Mouse (Mus musculus): ENCODE measurements around the gene Was. TPM values are rescaled to one million over a fixed set of nuclear protein-coding genes. Genes with fewer than 3 reads are reported as not detected.
"Not testable (repeated sequence)": the region's sequence is repeated elsewhere in the genome, so short reads cannot be mapped to it uniquely, and the experiment has no call there.

The Was gene
- polyA plus RNA-seq, 1 experiment from 2014 or later: 0.54 TPM

- H3K9me3 ChIP-seq (ENCODE audit: control insufficient read depth, low read length): no peaks in the 10 kb centered on the region
- peak overlapping the region; percentile 59 to 75 for H3K4me3 ChIP-seq (ENCODE audit: control insufficient read depth in 1 of 2, insufficient read depth in 1 of 2, low read depth in 1 of 2, low read length in 2 of 2)
- H3K27ac ChIP-seq (replicated peaks in 1 of 2; ENCODE audit: control insufficient read depth in 1 of 2, insufficient read depth in 1 of 2, low read depth in 2 of 2, low read length in 2 of 2): peak overlapping the region; percentile 85 to 91
- H3K4me1 ChIP-seq (ENCODE audit: control insufficient read depth in 2 of 2, insufficient read depth in 2 of 2, low read length in 2 of 2): no peaks in the 10 kb centered on the region
- peaks cover 31% of the 10 kb centered on the region for H3K36me3 ChIP-seq (ENCODE audit: control insufficient read depth, insufficient read depth, low read length)
- ATAC-seq (ENCODE audit: insufficient number of reproducible peaks, insufficient read depth, low FRiP score, low read depth): peak; percentile 46; the same call in 1 of the 2 replicates
- peak overlapping the region; percentile 58 for H3K4me2 ChIP-seq (ENCODE audit: low read length)
- H3K9ac ChIP-seq (ENCODE audit: low read length): peak overlapping the region; percentile 78
- 16% methylated on average over 64 of the region's 64 CpGs for WGBS
- H3K27me3 ChIP-seq (ENCODE audit: control insufficient read depth, insufficient read depth, low read length): no peaks in the 10 kb centered on the region
These were observed 16.3 kb downstream of the Was start for GRCm38 (mm10) chrX:8073881-8074429.

- H3K9ac ChIP-seq (ENCODE audit: low read length): no peak overlapping the region
- no peak for ATAC-seq (ENCODE audit: insufficient number of reproducible peaks, insufficient read depth, low FRiP score, low read depth)
These were observed 21.1 kb downstream of the Was start for GRCm38 (mm10) chrX:8069166-8069565.

GRCm38 (mm10) chrX:8051044-8051781 lies 39.1 kb downstream of the Was start:
- ATAC-seq (ENCODE audit: insufficient number of reproducible peaks, insufficient read depth, low FRiP score, low read depth); H3K4me1 ChIP-seq (ENCODE audit: control insufficient read depth in 2 of 2, insufficient read depth in 2 of 2, low read length in 2 of 2); H3K4me3 ChIP-seq (ENCODE audit: control insufficient read depth in 1 of 2, insufficient read depth in 1 of 2, low read depth in 1 of 2, low read length in 2 of 2); H3K9me3 ChIP-seq (ENCODE audit: control insufficient read depth, low read length); H3K9ac ChIP-seq (ENCODE audit: low read length); H3K27me3 ChIP-seq (ENCODE audit: control insufficient read depth, insufficient read depth, low read length); H3K27ac ChIP-seq (replicated peaks in 1 of 2; ENCODE audit: control insufficient read depth in 1 of 2, insufficient read depth in 1 of 2, low read depth in 2 of 2, low read length in 2 of 2); H3K36me3 ChIP-seq (ENCODE audit: control insufficient read depth, insufficient read depth, low read length); H3K4me2 ChIP-seq (ENCODE audit: low read length): not testable (repeated sequence)
- WGBS: 74% methylated on average over 7 of the region's 8 CpGs

More at GRCm38 (mm10) chrX:8069166-8069565, 21.1 kb downstream of the Was start:
- H3K4me1 ChIP-seq (ENCODE audit: control insufficient read depth in 2 of 2, insufficient read depth in 2 of 2, low read length in 2 of 2): no peaks in the 10 kb centered on the region
- no peak overlapping the region for H3K4me2 ChIP-seq (ENCODE audit: low read length)
- peaks cover 62% of the 10 kb centered on the region for H3K36me3 ChIP-seq (ENCODE audit: control insufficient read depth, insufficient read depth, low read length)
- WGBS: 86% methylated on average over 1 of the region's 1 CpGs
- no peak overlapping the region for H3K4me3 ChIP-seq (ENCODE audit: control insufficient read depth in 1 of 2, insufficient read depth in 1 of 2, low read depth in 1 of 2, low read length in 2 of 2)
- H3K27ac ChIP-seq (replicated peaks in 1 of 2; ENCODE audit: control insufficient read depth in 1 of 2, insufficient read depth in 1 of 2, low read depth in 2 of 2, low read length in 2 of 2): no peak overlapping the region
- H3K9me3 ChIP-seq (ENCODE audit: control insufficient read depth, low read length): no peaks in the 10 kb centered on the region
- H3K27me3 ChIP-seq (ENCODE audit: control insufficient read depth, insufficient read depth, low read length): no peaks in the 10 kb centered on the region

- H3K4me3 ChIP-seq (ENCODE audit: control insufficient read depth in 1 of 2, insufficient read depth in 1 of 2, low read depth in 1 of 2, low read length in 2 of 2): no peak overlapping the region
- H3K27ac ChIP-seq (replicated peaks in 1 of 2; ENCODE audit: control insufficient read depth in 1 of 2, insufficient read depth in 1 of 2, low read depth in 2 of 2, low read length in 2 of 2): no peak overlapping the region
- no peaks in the 10 kb centered on the region for H3K27me3 ChIP-seq (ENCODE audit: control insufficient read depth, insufficient read depth, low read length)
- H3K36me3 ChIP-seq (ENCODE audit: control insufficient read depth, insufficient read depth, low read length): no peaks in the 10 kb centered on the region
- H3K4me1 ChIP-seq (ENCODE audit: control insufficient read depth in 2 of 2, insufficient read depth in 2 of 2, low read length in 2 of 2): no peaks in the 10 kb centered on the region
- WGBS: 43% methylated on average over 1 of the region's 1 CpGs
- no peak overlapping the region for H3K4me2 ChIP-seq (ENCODE audit: low read length)
- ATAC-seq (ENCODE audit: insufficient number of reproducible peaks, insufficient read depth, low FRiP score, low read depth): no peak
- H3K9ac ChIP-seq (ENCODE audit: low read length): no peak overlapping the region
- H3K9me3 ChIP-seq (ENCODE audit: control insufficient read depth, low read length): no peaks in the 10 kb centered on the region
These were observed 57.3 kb downstream of the Was start for GRCm38 (mm10) chrX:8033009-8033408.

Other genes with a start within 250 kb of the Was start
- 16.2 and 19.9 TPM in 2 replicates for gene Otud5, start 249.1 kb downstream of the Was start, polyA plus RNA-seq (2014; fragmentation: Nextera tagmentation; extraction: Ambion mirVana)
- gene Pim2, start 212.2 kb downstream of the Was start, polyA plus RNA-seq (2014; fragmentation: Nextera tagmentation; extraction: Ambion mirVana): 3.8 and 4.9 TPM in 2 replicates
- gene Slc35a2, start 206.5 kb downstream of the Was start, polyA plus RNA-seq (2014; fragmentation: Nextera tagmentation; extraction: Ambion mirVana): 15.2 and 18.3 TPM in 2 replicates
- 61.9 and 65.1 TPM in 2 replicates for gene Pqbp1, start 191.2 kb downstream of the Was start, polyA plus RNA-seq (2014; fragmentation: Nextera tagmentation; extraction: Ambion mirVana)
- 132 and 159 TPM in 2 replicates for gene Timm17b, start 191.1 kb downstream of the Was start, polyA plus RNA-seq (2014; fragmentation: Nextera tagmentation; extraction: Ambion mirVana)
- not detected in 2 replicates for gene Gm10491, start 182.7 kb downstream of the Was start, polyA plus RNA-seq (2014; fragmentation: Nextera tagmentation; extraction: Ambion mirVana)
- not detected in 2 replicates for gene Gm10490, start 181.0 kb downstream of the Was start, polyA plus RNA-seq (2014; fragmentation: Nextera tagmentation; extraction: Ambion mirVana)
- 0.09 and 0.63 TPM in 2 replicates for gene Pcsk1n, start 170.7 kb downstream of the Was start, polyA plus RNA-seq (2014; fragmentation: Nextera tagmentation; extraction: Ambion mirVana)
- gene Eras, start 161.9 kb downstream of the Was start, polyA plus RNA-seq (2014; fragmentation: Nextera tagmentation; extraction: Ambion mirVana): not detected in 2 replicates
- gene Hdac6, start 142.6 kb downstream of the Was start, polyA plus RNA-seq (2014; fragmentation: Nextera tagmentation; extraction: Ambion mirVana): 25.3 and 26.5 TPM in 2 replicates
- 0.24 and 0.54 TPM in 2 replicates for gene Gata1, start 112.4 kb downstream of the Was start, polyA plus RNA-seq (2014; fragmentation: Nextera tagmentation; extraction: Ambion mirVana)
- gene Glod5, start 72.0 kb downstream of the Was start, polyA plus RNA-seq (2014; fragmentation: Nextera tagmentation; extraction: Ambion mirVana): not detected in 2 replicates
- 28.4 and 28.9 TPM in 2 replicates for gene Suv39h1, start 15.7 kb downstream of the Was start, polyA plus RNA-seq (2014; fragmentation: Nextera tagmentation; extraction: Ambion mirVana)
- 22.7 and 26.0 TPM in 2 replicates for gene Wdr13, start 42.4 kb upstream of the Was start, polyA plus RNA-seq (2014; fragmentation: Nextera tagmentation; extraction: Ambion mirVana)
- gene Rbm3, start 55.4 kb upstream of the Was start, polyA plus RNA-seq (2014; fragmentation: Nextera tagmentation; extraction: Ambion mirVana): 317 and 375 TPM in 2 replicates
- 10.4 and 12.0 TPM in 2 replicates for gene Tbc1d25, start 85.7 kb upstream of the Was start, polyA plus RNA-seq (2014; fragmentation: Nextera tagmentation; extraction: Ambion mirVana)
- 28.0 and 28.5 TPM in 2 replicates for gene Ebp, start 103.0 kb upstream of the Was start, polyA plus RNA-seq (2014; fragmentation: Nextera tagmentation; extraction: Ambion mirVana)
- 3.6 and 4.2 TPM in 2 replicates for gene Porcn, start 116.0 kb upstream of the Was start, polyA plus RNA-seq (2014; fragmentation: Nextera tagmentation; extraction: Ambion mirVana)
- gene Ftsj1, start 161.9 kb upstream of the Was start, polyA plus RNA-seq (2014; fragmentation: Nextera tagmentation; extraction: Ambion mirVana): 25.1 and 25.4 TPM in 2 replicates
- 21.7 and 26.5 TPM in 2 replicates for gene Slc38a5, start 180.6 kb upstream of the Was start, polyA plus RNA-seq (2014; fragmentation: Nextera tagmentation; extraction: Ambion mirVana)
- gene Ssxb10, start 236.9 kb upstream of the Was start, polyA plus RNA-seq (2014; fragmentation: Nextera tagmentation; extraction: Ambion mirVana): not detected in 2 replicates

Data from heart, embryonic 14.5 days (tissue).